Mouse (Mus musculus): ENCODE data around the gene Ahnak2.

- TF ChIP-seq REST (IDR thresholded peaks at IDR 0.05; ENCODE audit: insufficient read depth, insufficient read length) (no peak), POLR2A (IDR thresholded peaks at IDR 0.05; ENCODE audit: insufficient read length, low read depth) (no peak), CEBPB (IDR thresholded peaks at IDR 0.05; ENCODE audit: insufficient read depth, poor library complexity, severe bottlenecking) (no peak), SRF (IDR thresholded peaks at IDR 0.05; ENCODE audit: control insufficient read depth, insufficient read length, low read depth) (no peak), MAX (IDR thresholded peaks at IDR 0.05; ENCODE audit: low read depth) (no peak)
Observed at GRCm38 (mm10) chr12:112821216-112821615, 18.8 kb upstream of the Ahnak2 start.
